Comparison of ENCODE assay signal across 19 mouse cellular contexts in the genomic region with DNA sequence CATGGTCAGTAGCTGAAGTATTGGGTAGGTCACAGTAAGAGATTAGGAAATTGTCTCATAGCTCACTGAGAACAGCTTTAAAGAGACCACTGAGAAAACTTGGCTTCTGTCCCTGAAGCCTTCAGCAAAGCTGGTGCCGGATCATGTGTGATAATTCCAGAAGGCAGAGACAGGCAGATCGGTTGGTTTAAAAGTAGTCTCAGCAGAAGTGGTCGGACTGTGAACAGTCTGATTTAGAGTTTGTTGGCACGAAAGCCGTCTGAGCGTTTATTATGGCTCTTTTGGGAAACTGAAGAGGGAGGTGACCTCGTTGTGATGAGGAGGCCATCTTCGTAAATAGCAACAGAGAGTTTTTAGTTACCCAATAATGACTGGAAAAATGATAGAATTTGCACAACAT. TPM values are rescaled to one million over a fixed set of nuclear protein-coding genes. Genes with fewer than 3 reads are reported as not detected.
A peak's percentile ranks its signal among the peaks of the same experiment; 100 is the strongest.
DNase-seq lines count a peak whose midpoint lies in the region; ATAC-seq and TF ChIP-seq lines count a peak whose summit lies in the region.
"Had no signal": no experiment of that assay in that cellular context is flagged by ENCODE, and none has a peak within 500 bp of the region (broad histone marks: within the 10 kb centered on the region; RNA-seq: fewer than 3 reads in every experiment).

No protein-coding gene starts in this region.

- H3K9ac ChIP-seq in forebrain, embryonic 14.5 days (ENCODE audit: low read length), result no peak overlapping the region
- H3K9ac ChIP-seq in forebrain, embryonic 12.5 days, result no peak overlapping the region
- no peak overlapping the region for H3K9ac ChIP-seq in heart, embryonic 16.5 days (ENCODE audit: low read length)
- H3K9ac ChIP-seq in lung, embryonic 14.5 days, result no peak overlapping the region
- H3K9ac ChIP-seq: hindbrain, embryonic 12.5 days; hindbrain, embryonic 15.5 days had no signal

- H3K27ac ChIP-seq in forebrain, embryonic 14.5 days (ENCODE audit: low read depth, low read length), result no peak overlapping the region
- H3K27ac ChIP-seq in forebrain, embryonic 12.5 days, result no peak overlapping the region
- H3K27ac ChIP-seq in heart, embryonic 10.5 days, result no peak overlapping the region
- peak overlapping the region; percentile 20; the same call in 1 of the 2 replicates for H3K27ac ChIP-seq in heart, embryonic 16.5 days (ENCODE audit: low read length)
- H3K27ac ChIP-seq in lung, embryonic 14.5 days (ENCODE audit: low read depth), result no peak overlapping the region
- H3K27ac ChIP-seq: hindbrain, embryonic 12.5 days; hindbrain, embryonic 15.5 days had no signal

- H3K4me2 ChIP-seq in forebrain, embryonic 14.5 days (ENCODE audit: low read length), result no peak overlapping the region
- no peak overlapping the region for H3K4me2 ChIP-seq in forebrain, embryonic 12.5 days
- no peak overlapping the region for H3K4me2 ChIP-seq in heart, embryonic 16.5 days (ENCODE audit: low read depth, low read length)
- H3K4me2 ChIP-seq in lung, embryonic 14.5 days, result no peak overlapping the region
- H3K4me2 ChIP-seq: hindbrain, embryonic 12.5 days; hindbrain, embryonic 15.5 days had no signal

- no peaks in the 10 kb centered on the region for H3K27me3 ChIP-seq in forebrain, embryonic 14.5 days (replicated peaks; ENCODE audit: control insufficient read depth, insufficient read depth, low read length)
- H3K27me3 ChIP-seq in forebrain, embryonic 12.5 days, result no peaks in the 10 kb centered on the region
- H3K27me3 ChIP-seq in heart, embryonic 10.5 days (ENCODE audit: insufficient read depth, poor library complexity, severe bottlenecking), result no peaks in the 10 kb centered on the region
- no peaks in the 10 kb centered on the region for H3K27me3 ChIP-seq in heart, embryonic 16.5 days (ENCODE audit: control insufficient read depth, insufficient read depth, low read length)
- H3K27me3 ChIP-seq in lung, embryonic 14.5 days (ENCODE audit: insufficient read depth, low read length), result no peaks in the 10 kb centered on the region
- H3K27me3 ChIP-seq: hindbrain, embryonic 12.5 days; hindbrain, embryonic 15.5 days had no signal

- H3K9me3 ChIP-seq in forebrain, embryonic 14.5 days (replicated peaks; ENCODE audit: control insufficient read depth, low read length), result no peaks in the 10 kb centered on the region
- no peaks in the 10 kb centered on the region for H3K9me3 ChIP-seq in forebrain, embryonic 12.5 days
- no peaks in the 10 kb centered on the region for H3K9me3 ChIP-seq in heart, embryonic 10.5 days
- no peaks in the 10 kb centered on the region for H3K9me3 ChIP-seq in heart, embryonic 16.5 days (replicated peaks; ENCODE audit: control insufficient read depth, low read length)
- no peaks in the 10 kb centered on the region for H3K9me3 ChIP-seq in lung, embryonic 14.5 days (ENCODE audit: low read depth, low read length)
- H3K9me3 ChIP-seq: hindbrain, embryonic 12.5 days; hindbrain, embryonic 15.5 days had no signal

- TF ChIP-seq CTCF in lung, embryonic 14.5 days (IDR thresholded peaks at IDR 0.05; ENCODE audit: low read depth), result no peak

- no peaks in the 10 kb centered on the region for H3K4me1 ChIP-seq in forebrain, embryonic 14.5 days (ENCODE audit: control insufficient read depth, insufficient read depth, low read length)
- no peaks in the 10 kb centered on the region for H3K4me1 ChIP-seq in forebrain, embryonic 12.5 days
- H3K4me1 ChIP-seq in heart, embryonic 10.5 days, result 0 out of 2 replicates have a peak, but pooled peaks cover 3% of the 10 kb centered on the region
- 0 out of 2 replicates have a peak, but pooled peaks cover 6% of the 10 kb centered on the region for H3K4me1 ChIP-seq in heart, embryonic 16.5 days (ENCODE audit: control insufficient read depth, insufficient read depth, low read length)
- no peaks in the 10 kb centered on the region for H3K4me1 ChIP-seq in lung, embryonic 14.5 days (ENCODE audit: insufficient read depth)
- H3K4me1 ChIP-seq: hindbrain, embryonic 12.5 days; hindbrain, embryonic 15.5 days had no signal

- WGBS in forebrain, embryonic 14.5 days, result 79% methylated on average over 8 of the region's 8 CpGs
- WGBS in forebrain, embryonic 12.5 days, result 94% methylated on average over 8 of the region's 8 CpGs
- WGBS in heart, embryonic 10.5 days, result 78% methylated on average over 8 of the region's 8 CpGs
- WGBS in heart, embryonic 16.5 days, result 38% methylated on average over 8 of the region's 8 CpGs
- 76% methylated on average over 8 of the region's 8 CpGs for WGBS in lung, embryonic 14.5 days

- DNase-seq in forebrain, embryonic 14.5 days (ENCODE audit: low spot score), result peak; percentile 30
- peak; percentile 64 for DNase-seq in heart, adult 11 months
- no peak for DNase-seq in heart, embryonic 10.5 days (ENCODE audit: low spot score)
- no peak for DNase-seq in heart, adult 9 months (ENCODE audit: low spot score in 2 of 2)
- peak; percentile 30 for DNase-seq in lung, embryonic 14.5 days
- no peak for DNase-seq in lung, postnatal 4 days
- DNase-seq: adrenal gland, adult 8-10 months; adrenal gland, postnatal 25 days; cerebellum, adult 9-10 months; cerebellum, postnatal 14 days; gastrocnemius, postnatal 10 days; gastrocnemius, postnatal 36 days; kidney, adult 2 months had no signal

- ATAC-seq in forebrain, embryonic 14.5 days, result no peak
- no peak for ATAC-seq in forebrain, embryonic 12.5 days (ENCODE audit: low FRiP score)
- ATAC-seq in heart, embryonic 16.5 days (replicated peaks; ENCODE audit: extremely low read depth, insufficient read depth, low FRiP score), result peak; percentile 29; the same call in 1 of the 2 replicates
- ATAC-seq in lung, embryonic 14.5 days (ENCODE audit: insufficient read depth), result no peak
- ATAC-seq: activated CD4-positive, CD25-positive, alpha-beta regulatory T cell, adult 4 months; intestine, postnatal 0 days had no signal

- no peaks in the 10 kb centered on the region for H3K36me3 ChIP-seq in forebrain, embryonic 14.5 days (ENCODE audit: control insufficient read depth, insufficient read depth, low read length)
- no peaks in the 10 kb centered on the region for H3K36me3 ChIP-seq in forebrain, embryonic 12.5 days (replicated peaks)
- H3K36me3 ChIP-seq in heart, embryonic 10.5 days, result no peaks in the 10 kb centered on the region
- no peaks in the 10 kb centered on the region for H3K36me3 ChIP-seq in heart, embryonic 16.5 days (ENCODE audit: control insufficient read depth, insufficient read depth)
- no peaks in the 10 kb centered on the region for H3K36me3 ChIP-seq in lung, embryonic 14.5 days (ENCODE audit: insufficient read depth)
- H3K36me3 ChIP-seq: hindbrain, embryonic 12.5 days; hindbrain, embryonic 15.5 days had no signal

- no peak overlapping the region for H3K4me3 ChIP-seq in forebrain, embryonic 14.5 days (ENCODE audit: low read depth, low read length)
- no peak overlapping the region for H3K4me3 ChIP-seq in forebrain, embryonic 12.5 days (replicated peaks)
- no peak overlapping the region for H3K4me3 ChIP-seq in heart, embryonic 10.5 days
- no peak overlapping the region for H3K4me3 ChIP-seq in heart, embryonic 16.5 days (ENCODE audit: low read length)
- no peak overlapping the region for H3K4me3 ChIP-seq in lung, embryonic 14.5 days (ENCODE audit: low read depth, low read length)
- H3K4me3 ChIP-seq: hindbrain, embryonic 12.5 days; hindbrain, embryonic 15.5 days had no signal

RNA-seq across cellular contexts. Expression of gene Dst, which starts 52.4 kb away (rescaled TPM):
- polyA plus RNA-seq in forebrain, embryonic 14.5 days (2014; fragmentation: Nextera tagmentation; extraction: Ambion mirVana), result 24.9 and 43.9 TPM in 2 replicates
- polyA plus RNA-seq in forebrain, embryonic 12.5 days (2016; fragmentation: Nextera tagmentation; extraction: Ambion mirVana), result 26.8 and 30.8 TPM in 2 replicates
- 15.0 and 16.2 TPM in 2 replicates for polyA plus RNA-seq in heart, embryonic 10.5 days (2016; fragmentation: Nextera tagmentation; extraction: Ambion mirVana)
- polyA plus RNA-seq in heart, embryonic 16.5 days (2015; fragmentation: Nextera tagmentation; extraction: Ambion mirVana), result 23.1 and 24.0 TPM in 2 replicates
- 15.6 and 16.1 TPM in 2 replicates for polyA plus RNA-seq in lung, embryonic 14.5 days (2014; fragmentation: Nextera tagmentation; extraction: Ambion mirVana)

RNA-seq across cellular contexts. Expression of gene Bend6, which starts 52.8 kb away (rescaled TPM):
- polyA plus RNA-seq in forebrain, embryonic 14.5 days (2014; fragmentation: Nextera tagmentation; extraction: Ambion mirVana), result 32.2 and 40.3 TPM in 2 replicates
- 3.7 and 3.9 TPM in 2 replicates for polyA plus RNA-seq in forebrain, embryonic 12.5 days (2016; fragmentation: Nextera tagmentation; extraction: Ambion mirVana)
- 2.6 and 2.9 TPM in 2 replicates for polyA plus RNA-seq in heart, embryonic 10.5 days (2016; fragmentation: Nextera tagmentation; extraction: Ambion mirVana)
- 3.9 and 5.0 TPM in 2 replicates for polyA plus RNA-seq in heart, embryonic 16.5 days (2015; fragmentation: Nextera tagmentation; extraction: Ambion mirVana)
- polyA plus RNA-seq in lung, embryonic 14.5 days (2014; fragmentation: Nextera tagmentation; extraction: Ambion mirVana), result 0.21 and 1.0 TPM in 2 replicates

Comparison
In these comparisons a context has a peak if more than half of its experiments do, and no peak if none do; other contexts are left out.
1. DNase-seq: peak in forebrain, embryonic 14.5 days (single experiment), heart, adult 11 months (single experiment) and lung, embryonic 14.5 days (single experiment); none in heart, embryonic 10.5 days (single experiment), heart, adult 9 months (0 of 2) and lung, postnatal 4 days (0 of 2).